Mouse (Mus musculus): ENCODE results near the gene Agk. TPM values are rescaled to one million over a fixed set of nuclear protein-coding genes. Genes with fewer than 3 reads are reported as not detected.
A peak's percentile ranks its signal among the peaks of the same experiment; 100 is the strongest.

The Agk gene
- polyA plus RNA-seq, 1 experiment from 2014 or later = 72.2 TPM

DNA sequence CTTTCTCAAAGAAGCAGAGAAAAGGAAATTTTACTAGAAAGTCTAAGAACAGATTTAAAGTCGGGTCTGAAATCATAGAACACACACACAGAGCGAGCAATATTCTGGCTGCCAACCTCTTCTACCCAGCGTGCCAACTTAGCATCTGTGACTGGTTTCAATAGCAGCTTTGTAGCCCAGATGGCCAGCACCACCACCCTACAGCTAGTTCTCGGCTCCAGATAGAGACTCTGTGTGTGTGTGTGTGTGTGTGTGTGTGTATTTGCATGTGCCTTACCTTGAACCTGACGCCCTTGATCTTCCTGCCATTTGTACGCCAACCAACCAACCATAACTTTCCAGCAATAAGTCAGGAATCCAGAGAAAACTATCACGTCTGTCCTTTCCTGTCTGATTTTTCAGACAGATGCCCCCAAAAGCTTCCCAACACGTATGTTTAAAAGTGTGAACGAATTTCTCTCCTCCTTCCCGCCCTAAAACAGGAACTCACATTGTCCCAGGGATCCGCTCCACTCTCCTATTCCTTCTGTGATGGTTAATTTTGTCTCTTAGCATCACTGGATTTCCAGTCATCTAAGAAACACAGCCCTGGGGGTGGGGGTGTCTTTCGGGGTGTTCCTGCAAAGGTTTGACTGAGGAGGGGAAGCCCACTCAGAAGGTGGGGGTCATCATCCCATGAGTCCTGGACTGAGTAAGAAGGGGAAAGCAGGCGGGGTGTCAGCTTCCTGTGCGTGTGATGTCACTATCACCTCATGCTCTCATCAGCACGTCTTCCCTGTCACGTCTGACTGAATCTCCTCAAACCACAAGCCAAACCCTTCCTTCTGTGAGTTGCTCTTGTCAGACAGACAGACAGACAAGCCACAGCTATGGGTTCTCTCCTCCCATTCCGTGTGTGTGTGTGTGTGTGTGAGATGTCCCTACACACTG lies 107.6 kb downstream of the Agk start:
- Histone ChIP-seq H3K4me1 (ENCODE audit: control insufficient read depth, insufficient read depth, low read length) (peaks cover 12% of the 10 kb centered on the region), H3K9me3 (ENCODE audit: control insufficient read depth, low read length) (no peaks in the 10 kb centered on the region), H3K36me3 (ENCODE audit: control insufficient read depth, insufficient read depth, low read length) (no peaks in the 10 kb centered on the region), H3K27me3 (ENCODE audit: control insufficient read depth, insufficient read depth, low read length) (no peaks in the 10 kb centered on the region; the same call in 1 of the 2 replicates), H3K4me2 (ENCODE audit: low read depth, low read length) (no peak overlapping the region), H3K27ac (ENCODE audit: low read depth, low read length) (no peak overlapping the region), H3K4me3 (ENCODE audit: low read depth, low read length) (no peak overlapping the region), H3K9ac (replicated peaks; ENCODE audit: low read depth, low read length) (no peak overlapping the region)
- ATAC-seq (ENCODE audit: low read depth) = no peak
- WGBS = 82% methylated on average over 17 of the region's 17 CpGs

DNA sequence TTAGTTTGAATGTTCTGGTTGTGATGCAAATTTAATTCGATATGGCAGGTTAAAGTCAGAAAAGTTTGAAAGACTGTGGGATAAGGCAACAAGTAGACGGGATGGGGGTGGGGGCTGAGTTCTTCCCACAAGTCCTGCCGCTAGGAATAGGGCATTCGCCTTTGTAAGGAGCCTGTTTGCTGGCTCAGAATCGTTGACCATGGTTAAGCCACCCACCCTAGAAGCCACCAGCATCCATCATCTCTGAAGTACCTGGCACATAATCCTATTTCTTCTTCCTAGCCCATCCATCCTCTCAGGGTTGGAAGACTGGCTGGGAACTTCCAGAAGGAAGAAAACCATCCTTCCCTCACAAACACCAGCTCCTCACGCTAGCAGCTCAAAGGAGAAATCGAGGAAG lies 109.7 kb downstream of the Agk start:
- H3K9me3 ChIP-seq (ENCODE audit: control insufficient read depth, low read length) = no peaks in the 10 kb centered on the region
- H3K36me3 ChIP-seq (ENCODE audit: control insufficient read depth, insufficient read depth, low read length) = no peaks in the 10 kb centered on the region
- peaks cover 8% of the 10 kb centered on the region for H3K4me1 ChIP-seq (ENCODE audit: control insufficient read depth, insufficient read depth, low read length)
- peak overlapping the region; percentile 87 for H3K27ac ChIP-seq (ENCODE audit: low read depth, low read length)
- peak overlapping the region; percentile 90 for H3K9ac ChIP-seq (replicated peaks; ENCODE audit: low read depth, low read length)
- peak overlapping the region; percentile 80 for H3K4me2 ChIP-seq (ENCODE audit: low read depth, low read length)
- no peaks in the 10 kb centered on the region; the same call in 1 of the 2 replicates for H3K27me3 ChIP-seq (ENCODE audit: control insufficient read depth, insufficient read depth, low read length)
- ATAC-seq (ENCODE audit: low read depth) = no peak
- 6% methylated on average over 7 of the region's 7 CpGs for WGBS
- peak overlapping the region; percentile 75 for H3K4me3 ChIP-seq (ENCODE audit: low read depth, low read length)

DNA sequence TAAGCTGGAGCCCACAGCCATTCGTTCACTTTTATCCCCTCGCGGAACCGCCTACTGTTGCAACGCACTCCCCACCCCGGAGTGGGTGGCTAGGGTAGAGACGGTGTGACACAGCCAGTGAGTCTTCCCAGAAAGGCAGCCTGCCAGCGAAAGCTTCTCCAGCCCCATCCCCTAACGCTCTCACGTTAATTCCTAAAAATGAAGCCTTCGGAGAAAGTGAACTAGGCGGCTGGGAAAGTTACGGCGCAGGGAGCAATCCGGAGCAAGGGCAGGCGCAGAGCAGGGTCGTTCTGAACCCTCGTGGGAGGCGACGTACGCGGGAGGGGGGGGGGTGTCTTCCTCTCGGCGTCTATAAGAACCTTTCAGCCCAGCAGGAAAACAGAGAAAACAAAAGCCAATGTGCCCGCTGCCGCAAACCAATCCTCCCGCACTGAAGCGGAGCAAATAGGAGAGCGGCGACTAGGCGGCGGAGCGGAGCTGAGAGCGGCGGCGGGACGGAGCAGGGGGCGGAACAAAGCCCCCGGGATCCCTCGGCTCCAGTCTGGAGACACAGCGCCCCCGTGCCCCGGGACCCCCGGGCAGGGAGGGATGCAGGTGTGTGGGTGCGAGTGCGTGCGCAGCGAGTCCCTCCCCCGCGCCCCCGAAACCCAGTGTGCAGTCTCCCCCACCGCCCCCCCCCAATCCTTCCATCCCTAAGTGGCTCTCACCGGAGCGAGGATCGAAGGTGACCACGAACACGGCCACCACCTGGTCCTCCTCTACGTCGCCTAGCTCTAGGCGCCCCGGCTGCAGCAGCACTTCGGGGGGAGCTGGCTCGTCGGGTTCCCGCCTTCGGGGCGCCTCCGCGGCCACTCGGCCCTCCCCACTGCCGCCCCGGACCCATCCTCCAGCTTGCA lies 110.4 kb downstream of the Agk start:
- WGBS = under 1% methylated on average over 62 of the region's 72 CpGs
- H3K27me3 ChIP-seq (ENCODE audit: control insufficient read depth, insufficient read depth, low read length) = no peaks in the 10 kb centered on the region; the same call in 1 of the 2 replicates
- peak overlapping the region; percentile 87 for H3K27ac ChIP-seq (ENCODE audit: low read depth, low read length)
- H3K4me3 ChIP-seq (ENCODE audit: low read depth, low read length) = peak overlapping the region; percentile 75
- ATAC-seq (ENCODE audit: low read depth) = peak; percentile 68
- H3K9ac ChIP-seq (replicated peaks; ENCODE audit: low read depth, low read length) = peak overlapping the region; percentile 90
- H3K9me3 ChIP-seq (ENCODE audit: control insufficient read depth, low read length) = no peaks in the 10 kb centered on the region
- H3K4me1 ChIP-seq (ENCODE audit: control insufficient read depth, insufficient read depth, low read length) = peaks cover 7% of the 10 kb centered on the region
- H3K4me2 ChIP-seq (ENCODE audit: low read depth, low read length) = peak overlapping the region; percentile 80
- no peaks in the 10 kb centered on the region for H3K36me3 ChIP-seq (ENCODE audit: control insufficient read depth, insufficient read depth, low read length)

DNA sequence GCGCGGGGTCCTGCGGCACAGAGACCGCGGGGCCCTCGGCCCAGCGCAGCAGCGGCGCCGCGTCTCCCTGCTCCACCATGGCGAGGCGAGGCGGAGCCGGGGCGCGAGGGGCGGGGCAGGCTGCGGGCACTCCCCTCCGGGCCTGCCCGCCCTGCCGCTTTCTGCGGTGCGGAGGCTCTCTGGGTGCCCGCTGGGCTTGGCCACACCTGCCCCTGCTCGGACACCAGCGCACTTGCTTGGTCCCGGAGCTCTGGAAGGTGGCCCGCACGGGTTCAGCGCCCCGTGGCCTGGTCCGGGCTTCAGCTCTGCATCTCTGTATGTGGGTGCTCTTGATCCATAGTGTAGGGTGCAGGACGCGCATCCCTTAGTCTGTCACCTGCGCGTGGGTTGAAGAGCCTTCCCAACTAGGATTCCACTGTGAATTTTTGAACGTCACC lies 111.1 kb downstream of the Agk start, which contains the start of gene E330009J07Rik:
Gene E330009J07Rik (minus strand): TSS at position 89 of the 437 bp plus-strand sequence.
- Histone ChIP-seq H3K36me3 (ENCODE audit: control insufficient read depth, insufficient read depth, low read length) (no peaks in the 10 kb centered on the region), H3K9ac (replicated peaks; ENCODE audit: low read depth, low read length) (peak within 1 kb of the TSS; percentile 90), H3K4me2 (ENCODE audit: low read depth, low read length) (peak within 1 kb of the TSS; percentile 80), H3K4me1 (ENCODE audit: control insufficient read depth, insufficient read depth, low read length) (peaks cover 7% of the 10 kb centered on the region), H3K27me3 (ENCODE audit: control insufficient read depth, insufficient read depth, low read length) (no peaks in the 10 kb centered on the region; the same call in 1 of the 2 replicates), H3K4me3 (ENCODE audit: low read depth, low read length) (peak within 1 kb of the TSS; percentile 75), H3K27ac (ENCODE audit: low read depth, low read length) (peak within 1 kb of the TSS; percentile 87), H3K9me3 (ENCODE audit: control insufficient read depth, low read length) (no peaks in the 10 kb centered on the region)
- ATAC-seq (ENCODE audit: low read depth) = peak; percentile 93
- WGBS = 0% methylated on average over 38 of the region's 38 CpGs

DNA sequence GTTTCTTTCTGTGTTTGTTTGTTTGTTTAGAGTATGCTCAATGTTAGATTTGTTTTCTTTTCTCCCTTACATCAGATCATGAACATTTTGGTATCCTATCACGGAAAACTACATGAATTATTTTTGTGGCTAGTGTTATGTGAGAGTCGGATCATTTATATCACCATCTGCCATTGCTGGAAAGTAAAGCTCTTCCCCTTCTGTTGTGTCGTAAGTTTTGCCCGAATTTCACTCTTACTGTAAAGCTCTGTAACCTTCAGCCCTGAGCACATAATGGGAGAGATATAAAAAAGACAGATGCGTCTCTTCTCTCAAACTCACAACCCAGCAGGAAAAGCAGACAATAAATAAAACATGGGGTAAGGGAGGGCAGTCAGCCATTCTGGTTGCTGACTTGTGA lies 114.0 kb downstream of the Agk start, which contains the start of gene Wee2:
Gene Wee2 (plus strand): TSS at position 153 of the 400 bp plus-strand sequence.
- ATAC-seq (ENCODE audit: low read depth) = no peak
- Histone ChIP-seq H3K27me3 (ENCODE audit: control insufficient read depth, insufficient read depth, low read length) (no peaks in the 10 kb centered on the region; the same call in 1 of the 2 replicates), H3K36me3 (ENCODE audit: control insufficient read depth, insufficient read depth, low read length) (no peaks in the 10 kb centered on the region), H3K9me3 (ENCODE audit: control insufficient read depth, low read length) (no peaks in the 10 kb centered on the region), H3K9ac (replicated peaks; ENCODE audit: low read depth, low read length) (no peak within 1 kb of the TSS), H3K4me1 (ENCODE audit: control insufficient read depth, insufficient read depth, low read length) (peaks cover 7% of the 10 kb centered on the region), H3K4me3 (ENCODE audit: low read depth, low read length) (no peak within 1 kb of the TSS), H3K27ac (ENCODE audit: low read depth, low read length) (no peak within 1 kb of the TSS), H3K4me2 (ENCODE audit: low read depth, low read length) (no peak within 1 kb of the TSS)
- 45% methylated on average over 5 of the region's 5 CpGs for WGBS

DNA sequence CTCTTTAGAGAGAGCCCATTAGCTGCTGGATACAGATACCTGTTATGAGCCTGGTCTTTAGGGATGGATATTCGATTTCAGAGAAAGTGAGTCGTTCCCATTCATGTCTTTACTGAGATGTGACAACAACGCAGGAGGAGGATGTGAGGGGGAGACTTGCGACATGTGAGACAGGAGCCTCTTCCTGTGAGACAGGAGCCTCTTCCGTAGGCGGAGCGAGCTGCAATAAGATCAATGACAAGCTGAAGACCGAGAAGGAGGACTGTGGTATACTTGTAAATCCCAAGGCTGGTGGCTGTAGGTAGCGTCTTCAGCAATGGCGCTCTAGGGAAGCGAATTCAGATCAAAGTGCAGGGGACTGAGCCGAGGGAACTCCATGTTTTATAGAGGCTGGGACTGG lies 114.8 kb downstream of the Agk start:
- 40% methylated on average over 12 of the region's 12 CpGs for WGBS
- Histone ChIP-seq H3K4me2 (ENCODE audit: low read depth, low read length) (no peak overlapping the region), H3K27me3 (ENCODE audit: control insufficient read depth, insufficient read depth, low read length) (no peaks in the 10 kb centered on the region; the same call in 1 of the 2 replicates), H3K4me1 (ENCODE audit: control insufficient read depth, insufficient read depth, low read length) (no peaks in the 10 kb centered on the region; the same call in 1 of the 2 replicates), H3K4me3 (ENCODE audit: low read depth, low read length) (no peak overlapping the region), H3K9me3 (ENCODE audit: control insufficient read depth, low read length) (no peaks in the 10 kb centered on the region), H3K9ac (replicated peaks; ENCODE audit: low read depth, low read length) (no peak overlapping the region), H3K27ac (ENCODE audit: low read depth, low read length) (no peak overlapping the region), H3K36me3 (ENCODE audit: control insufficient read depth, insufficient read depth, low read length) (no peaks in the 10 kb centered on the region)
- ATAC-seq (ENCODE audit: low read depth) = no peak

DNA sequence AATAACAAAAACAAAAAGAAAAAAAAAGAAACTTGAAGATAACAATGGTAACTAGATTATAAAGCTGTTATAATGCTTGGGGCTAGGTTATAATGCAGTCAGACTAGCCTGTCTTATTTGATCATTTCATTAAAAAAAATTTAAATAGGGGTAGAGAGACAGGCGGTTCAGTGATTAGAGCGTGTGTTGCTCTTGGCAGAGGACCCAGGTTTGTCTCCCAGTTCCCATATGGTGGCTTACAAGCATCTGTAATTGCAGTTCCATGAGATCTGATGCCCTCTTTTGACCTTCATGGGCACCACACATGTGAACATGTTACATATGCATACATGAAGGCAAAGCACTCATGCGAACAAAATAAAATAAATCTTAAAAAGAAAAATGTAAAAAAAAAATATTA lies 116.3 kb downstream of the Agk start:
- no peaks in the 10 kb centered on the region for H3K27me3 ChIP-seq (ENCODE audit: control insufficient read depth, insufficient read depth, low read length)
- no peak overlapping the region for H3K4me3 ChIP-seq (ENCODE audit: low read depth, low read length)
- no peak overlapping the region for H3K4me2 ChIP-seq (ENCODE audit: low read depth, low read length)
- H3K27ac ChIP-seq (ENCODE audit: low read depth, low read length) = no peak overlapping the region
- H3K4me1 ChIP-seq (ENCODE audit: control insufficient read depth, insufficient read depth, low read length) = no peaks in the 10 kb centered on the region
- 63% methylated on average over 3 of the region's 3 CpGs for WGBS
- H3K36me3 ChIP-seq (ENCODE audit: control insufficient read depth, insufficient read depth, low read length) = no peaks in the 10 kb centered on the region
- no peaks in the 10 kb centered on the region for H3K9me3 ChIP-seq (ENCODE audit: control insufficient read depth, low read length)
- H3K9ac ChIP-seq (replicated peaks; ENCODE audit: low read depth, low read length) = no peak overlapping the region
- ATAC-seq (ENCODE audit: low read depth) = no peak

DNA sequence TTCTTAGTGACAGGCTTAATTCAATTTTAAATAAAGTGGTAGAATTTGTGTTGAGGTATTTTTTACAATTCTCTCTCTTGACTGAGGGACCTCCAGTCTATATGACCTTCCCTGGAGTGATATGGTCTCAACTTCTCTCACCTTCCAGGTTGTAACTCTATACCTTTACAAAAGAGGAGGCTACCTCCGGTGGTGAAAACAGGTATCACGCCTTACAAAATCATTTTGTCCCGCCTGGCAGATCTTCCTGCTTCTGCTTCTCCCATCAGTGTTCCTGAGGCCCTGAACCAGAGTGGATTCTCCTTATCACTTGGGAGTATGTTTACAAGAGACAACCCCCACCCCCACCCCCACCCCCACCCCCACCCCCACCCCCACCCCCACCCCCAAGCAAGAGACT lies 116.8 kb downstream of the Agk start:
- WGBS = 40% methylated on average over 3 of the region's 3 CpGs
- no peaks in the 10 kb centered on the region for H3K9me3 ChIP-seq (ENCODE audit: control insufficient read depth, low read length)
- no peak overlapping the region for H3K4me2 ChIP-seq (ENCODE audit: low read depth, low read length)
- H3K27ac ChIP-seq (ENCODE audit: low read depth, low read length) = no peak overlapping the region
- H3K9ac ChIP-seq (replicated peaks; ENCODE audit: low read depth, low read length) = no peak overlapping the region
- H3K4me3 ChIP-seq (ENCODE audit: low read depth, low read length) = no peak overlapping the region
- H3K27me3 ChIP-seq (ENCODE audit: control insufficient read depth, insufficient read depth, low read length) = no peaks in the 10 kb centered on the region
- no peak for ATAC-seq (ENCODE audit: low read depth)
- H3K4me1 ChIP-seq (ENCODE audit: control insufficient read depth, insufficient read depth, low read length) = no peaks in the 10 kb centered on the region
- no peaks in the 10 kb centered on the region for H3K36me3 ChIP-seq (ENCODE audit: control insufficient read depth, insufficient read depth, low read length)
